Mouse (Mus musculus): ENCODE data around the gene Taf1c.

Taf1c gene

GRCm38 (mm10) chr8:119623744-119624143 lies 18.7 kb upstream of the Taf1c start:
- no peak for DNase-seq (ENCODE audit: low read depth, low spot score)

- DNase-seq (ENCODE audit: low read depth, low spot score), result no peak
Observed at GRCm38 (mm10) chr8:119623061-119623460, 18.0 kb upstream of the Taf1c start.

GRCm38 (mm10) chr8:119622555-119622954 lies 17.5 kb upstream of the Taf1c start:
- no peak for DNase-seq (ENCODE audit: low read depth, low spot score)

GRCm38 (mm10) chr8:119620848-119621465 lies 15.9 kb upstream of the Taf1c start:
- DNase-seq (ENCODE audit: low read depth, low spot score), result no peak

GRCm38 (mm10) chr8:119620116-119620840 lies 15.3 kb upstream of the Taf1c start:
- DNase-seq (ENCODE audit: low read depth, low spot score), result no peak

- DNase-seq (ENCODE audit: low read depth, low spot score), result no peak
Observed at GRCm38 (mm10) chr8:119618887-119619286, 13.9 kb upstream of the Taf1c start.

GRCm38 (mm10) chr8:119617586-119617985 lies 12.6 kb upstream of the Taf1c start:
- no peak for DNase-seq (ENCODE audit: low read depth, low spot score)

GRCm38 (mm10) chr8:119616811-119617210 lies 11.8 kb upstream of the Taf1c start:
- no peak for DNase-seq (ENCODE audit: low read depth, low spot score)

- no peak for DNase-seq (ENCODE audit: low read depth, low spot score)
Observed at GRCm38 (mm10) chr8:119616358-119616757, 11.3 kb upstream of the Taf1c start.

GRCm38 (mm10) chr8:119615096-119615495 lies 10.1 kb upstream of the Taf1c start:
- DNase-seq (ENCODE audit: low read depth, low spot score), result no peak

GRCm38 (mm10) chr8:119612471-119612870 lies 7.4 kb upstream of the Taf1c start, which contains the start of gene Adad2:
Gene Adad2, plus strand, starts transcription at chr8:119612747.
- no peak for DNase-seq (ENCODE audit: low read depth, low spot score)

- DNase-seq (ENCODE audit: low read depth, low spot score), result peak; percentile 31
Observed at GRCm38 (mm10) chr8:119606224-119606623, 1.2 kb upstream of the Taf1c start.

GRCm38 (mm10) chr8:119604398-119604803 lies 621 bp downstream of the Taf1c start:
- DNase-seq (ENCODE audit: low read depth, low spot score), result no peak

- DNase-seq (ENCODE audit: low read depth, low spot score), result no peak
Observed at GRCm38 (mm10) chr8:119603771-119604170, 1.3 kb downstream of the Taf1c start.

GRCm38 (mm10) chr8:119591456-119591855 lies 13.6 kb downstream of the Taf1c start:
- DNase-seq (ENCODE audit: low read depth, low spot score), result no peak

- no peak for DNase-seq (ENCODE audit: low read depth, low spot score)
Observed at GRCm38 (mm10) chr8:119590348-119590747, 14.7 kb downstream of the Taf1c start.

GRCm38 (mm10) chr8:119588844-119589243 lies 16.2 kb downstream of the Taf1c start:
- peak; percentile 20 for DNase-seq (ENCODE audit: low read depth, low spot score)

GRCm38 (mm10) chr8:119588321-119588720 lies 16.7 kb downstream of the Taf1c start:
- no peak for DNase-seq (ENCODE audit: low read depth, low spot score)

GRCm38 (mm10) chr8:119585901-119586300 lies 19.1 kb downstream of the Taf1c start:
- DNase-seq (ENCODE audit: low read depth, low spot score), result no peak

- no peak for DNase-seq (ENCODE audit: low read depth, low spot score)
Observed at GRCm38 (mm10) chr8:119580441-119581161, 24.4 kb downstream of the Taf1c start.

GRCm38 (mm10) chr8:119579096-119579495 lies 25.9 kb downstream of the Taf1c start:
- no peak for DNase-seq (ENCODE audit: low read depth, low spot score)

GRCm38 (mm10) chr8:119575366-119575726 lies 29.7 kb downstream of the Taf1c start:
- no peak for DNase-seq (ENCODE audit: low read depth, low spot score)
